Mouse (Mus musculus) heart, postnatal 0 days (tissue): Measurements from ENCODE around the gene Mia3.

Experiments used
- CTCF ChIP-seq: IDR thresholded peaks from 2 replicates; pipeline ENCODE4 v1.5.1; 2016; ENCODE audit warnings: antibody characterized with exemption, control low read depth, low read depth
- EP300 ChIP-seq: IDR thresholded peaks from 2 replicates; pipeline ENCODE4 v1.6.1; 2016; ENCODE audit warnings: antibody characterized with exemption, low read depth

DNA sequence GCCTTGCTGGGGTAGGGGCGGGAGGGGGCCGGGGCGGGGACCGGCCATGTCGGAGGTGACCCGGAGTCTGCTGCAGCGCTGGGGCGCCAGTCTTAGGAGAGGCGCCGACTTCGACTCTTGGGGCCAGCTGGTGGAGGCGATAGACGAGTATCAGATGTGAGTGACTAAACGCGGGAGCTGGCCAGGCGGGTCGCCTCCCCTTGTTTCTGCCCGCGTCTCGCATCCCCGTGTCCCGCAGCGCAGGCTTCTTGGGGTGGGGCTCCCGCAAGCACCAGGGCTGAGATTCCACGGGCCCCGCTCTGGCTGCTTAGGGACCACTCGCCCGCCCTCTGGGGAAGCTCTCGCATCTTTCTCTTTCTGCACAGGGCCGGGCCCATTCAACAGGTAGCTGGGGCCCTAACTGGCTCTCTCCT lies 71.9 kb downstream of the Mia3 start:
- TF ChIP-seq EP300 (no peak), CTCF (no peak)
